8 mouse cellular contexts compared by ENCODE assay signal in genomic region chr3:88477735-88478134, GRCm38 (mm10). TPM values are rescaled to one million over a fixed set of nuclear protein-coding genes. Genes with fewer than 3 reads are reported as not detected.
DNase-seq lines count a peak whose midpoint lies in the region; ATAC-seq lines count a peak whose summit lies in the region.

No protein-coding gene starts in this region.

- H3K27ac ChIP-seq in intestine, embryonic 16.5 days (ENCODE audit: low read length): no peak overlapping the region
- H3K27ac ChIP-seq in limb, embryonic 12.5 days: no peak overlapping the region
- H3K27ac ChIP-seq in midbrain, embryonic 13.5 days: no peak overlapping the region

- H3K27me3 ChIP-seq in intestine, embryonic 16.5 days (replicated peaks; ENCODE audit: control insufficient read depth, insufficient read depth, low read length): no peaks in the 10 kb centered on the region
- peaks cover 18% of the 10 kb centered on the region for H3K27me3 ChIP-seq in limb, embryonic 12.5 days
- H3K27me3 ChIP-seq in midbrain, embryonic 13.5 days: peaks cover 18% of the 10 kb centered on the region

- ATAC-seq in intestine, embryonic 16.5 days: peak; percentile 83
- 0 out of 2 replicates have a peak, but pooled peaks have one; percentile 27 for ATAC-seq in limb, embryonic 12.5 days (ENCODE audit: insufficient number of reproducible peaks, insufficient read depth, low FRiP score, low TSS enrichment, low read depth)
- peak; percentile 82 for ATAC-seq in midbrain, embryonic 13.5 days

- no peaks in the 10 kb centered on the region for H3K4me1 ChIP-seq in intestine, embryonic 16.5 days (ENCODE audit: control insufficient read depth, insufficient read depth, low read length)
- H3K4me1 ChIP-seq in limb, embryonic 12.5 days (replicated peaks): no peaks in the 10 kb centered on the region
- peaks cover 6% of the 10 kb centered on the region; the same call in 1 of the 2 replicates for H3K4me1 ChIP-seq in midbrain, embryonic 13.5 days (replicated peaks)

- H3K9ac ChIP-seq in intestine, embryonic 16.5 days (ENCODE audit: low read depth, low read length): no peak overlapping the region
- no peak overlapping the region for H3K9ac ChIP-seq in limb, embryonic 12.5 days (replicated peaks)
- H3K9ac ChIP-seq in midbrain, embryonic 13.5 days (replicated peaks): no peak overlapping the region

- no peaks in the 10 kb centered on the region for H3K36me3 ChIP-seq in intestine, embryonic 16.5 days (ENCODE audit: control insufficient read depth, insufficient read depth, low read length)
- H3K36me3 ChIP-seq in limb, embryonic 12.5 days: no peaks in the 10 kb centered on the region
- no peaks in the 10 kb centered on the region for H3K36me3 ChIP-seq in midbrain, embryonic 13.5 days

- H3K9me3 ChIP-seq in intestine, embryonic 16.5 days (ENCODE audit: control insufficient read depth, low read length): no peaks in the 10 kb centered on the region
- no peaks in the 10 kb centered on the region for H3K9me3 ChIP-seq in limb, embryonic 12.5 days
- no peaks in the 10 kb centered on the region for H3K9me3 ChIP-seq in midbrain, embryonic 13.5 days

- 1% methylated on average over 8 of the region's 8 CpGs for WGBS in intestine, embryonic 16.5 days
- 4% methylated on average over 8 of the region's 8 CpGs for WGBS in limb, embryonic 12.5 days
- 4% methylated on average over 8 of the region's 8 CpGs for WGBS in midbrain, embryonic 13.5 days

- no peak overlapping the region for H3K4me2 ChIP-seq in intestine, embryonic 16.5 days (ENCODE audit: low read depth, low read length)
- H3K4me2 ChIP-seq in limb, embryonic 12.5 days: no peak overlapping the region
- no peak overlapping the region for H3K4me2 ChIP-seq in midbrain, embryonic 13.5 days (replicated peaks)

- H3K4me3 ChIP-seq in intestine, embryonic 16.5 days (ENCODE audit: low read length): no peak overlapping the region
- H3K4me3 ChIP-seq in limb, embryonic 12.5 days (replicated peaks): no peak overlapping the region
- no peak overlapping the region for H3K4me3 ChIP-seq in midbrain, embryonic 13.5 days (replicated peaks)

- DNase-seq in right cerebral cortex, adult 18-20 months: peak; percentile 70
- DNase-seq in right cerebral cortex, postnatal 25 days: no peak
- DNase-seq in cerebellum, postnatal 4 days (ENCODE audit: low spot score in 2 of 2): peak; percentile 67 to 86
- DNase-seq in gastrocnemius, postnatal 10 days: peak; percentile 88
- DNase-seq in spleen, postnatal 14 days (ENCODE audit: low spot score in 2 of 2): peak; percentile 66 to 76

RNA-seq across cellular contexts. Expression of gene Sema4a, which starts 16.8 kb away (rescaled TPM):
- total RNA-seq in gastrocnemius, postnatal 10 days (2021): 1 to 10 TPM; 2.3 to 3.7 TPM
- polyA plus RNA-seq in intestine, embryonic 16.5 days (2015; fragmentation: Nextera tagmentation; extraction: Ambion mirVana): 60.9 and 71.1 TPM in 2 replicates
- 8.0 and 8.3 TPM in 2 replicates for polyA plus RNA-seq in limb, embryonic 12.5 days (2016; fragmentation: Nextera tagmentation; extraction: Ambion mirVana)
- 28.8 and 31.1 TPM in 2 replicates for polyA plus RNA-seq in midbrain, embryonic 13.5 days (2015; fragmentation: Nextera tagmentation; extraction: Ambion mirVana)

RNA-seq across cellular contexts. Expression of gene Lmna, which starts 32.0 kb away (rescaled TPM):
- 100 to 1,000 TPM; 189 to 213 TPM for total RNA-seq in gastrocnemius, postnatal 10 days (2021)
- 126 and 127 TPM in 2 replicates for polyA plus RNA-seq in intestine, embryonic 16.5 days (2015; fragmentation: Nextera tagmentation; extraction: Ambion mirVana)
- 51.8 and 56.4 TPM in 2 replicates for polyA plus RNA-seq in limb, embryonic 12.5 days (2016; fragmentation: Nextera tagmentation; extraction: Ambion mirVana)
- polyA plus RNA-seq in midbrain, embryonic 13.5 days (2015; fragmentation: Nextera tagmentation; extraction: Ambion mirVana): 21.4 and 23.4 TPM in 2 replicates

RNA-seq across cellular contexts. Expression of gene Slc25a44, which starts 52.8 kb away (rescaled TPM):
- 10 to 100 TPM; 11.9 to 12.3 TPM for total RNA-seq in gastrocnemius, postnatal 10 days (2021)
- 20.4 and 21.8 TPM in 2 replicates for polyA plus RNA-seq in intestine, embryonic 16.5 days (2015; fragmentation: Nextera tagmentation; extraction: Ambion mirVana)
- 13.7 and 16.2 TPM in 2 replicates for polyA plus RNA-seq in limb, embryonic 12.5 days (2016; fragmentation: Nextera tagmentation; extraction: Ambion mirVana)
- polyA plus RNA-seq in midbrain, embryonic 13.5 days (2015; fragmentation: Nextera tagmentation; extraction: Ambion mirVana): 28.7 and 29.7 TPM in 2 replicates

RNA-seq across cellular contexts. Expression of gene Mex3a, which starts 54.5 kb away (rescaled TPM):
- total RNA-seq in gastrocnemius, postnatal 10 days (2021): 1 to 10 TPM; 3.0 to 6.3 TPM
- 6.5 and 7.3 TPM in 2 replicates for polyA plus RNA-seq in intestine, embryonic 16.5 days (2015; fragmentation: Nextera tagmentation; extraction: Ambion mirVana)
- 37.4 and 38.0 TPM in 2 replicates for polyA plus RNA-seq in limb, embryonic 12.5 days (2016; fragmentation: Nextera tagmentation; extraction: Ambion mirVana)
- 49.5 and 51.5 TPM in 2 replicates for polyA plus RNA-seq in midbrain, embryonic 13.5 days (2015; fragmentation: Nextera tagmentation; extraction: Ambion mirVana)

Comparison
In these comparisons a context has a peak if more than half of its experiments do, and no peak if none do; other contexts are left out.
1. ATAC-seq: peak in every context shown above with its lines; median percentile 83 in intestine, embryonic 16.5 days; 82 in midbrain, embryonic 13.5 days; 27 in limb, embryonic 12.5 days.